Mouse (Mus musculus): ENCODE measurements around the gene Zfp618. TPM values are rescaled to one million over a fixed set of nuclear protein-coding genes. Genes with fewer than 3 reads are reported as not detected.

Gene Zfp618
- total and polyA plus RNA-seq, 3 experiments = not detected

- Histone ChIP-seq H3K27me3 (ENCODE audit: control insufficient read depth in 1 of 2, insufficient read depth in 2 of 2, low read length in 2 of 2) (no peaks in the 10 kb centered on the region), H3K79me2 (ENCODE audit: control insufficient read depth, insufficient read depth, low read length, poor library complexity) (no peaks in the 10 kb centered on the region), H3K27ac (ENCODE audit: control insufficient read depth, low read depth, low read length) (no peak overlapping the region), H3K36me3 (ENCODE audit: control insufficient read depth in 1 of 2, insufficient read depth in 2 of 2, low read length in 2 of 2) (no peaks in the 10 kb centered on the region), H3K9ac (ENCODE audit: control insufficient read depth, low read depth, low read length, poor library complexity, severe bottlenecking) (no peak overlapping the region), H3K9me3 (replicated peaks; ENCODE audit: insufficient read depth, low read length) (no peaks in the 10 kb centered on the region), H3K4me3 (ENCODE audit: control insufficient read depth in 1 of 2, insufficient read depth in 1 of 2, low read depth in 2 of 2, low read length in 2 of 2) (no peak overlapping the region), H3K4me1 (ENCODE audit: control insufficient read depth in 1 of 2, insufficient read depth in 2 of 2, low read length in 2 of 2) (no peaks in the 10 kb centered on the region)
- no peak for TF ChIP-seq GATA1 (IDR thresholded peaks at IDR 0.05; ENCODE audit: low read depth, low read length)
- no peak for TF ChIP-seq GABPA (IDR thresholded peaks at IDR 0.05; ENCODE audit: low read depth, low read length)
- TF ChIP-seq ETS1 (IDR thresholded peaks at IDR 0.05; ENCODE audit: low read depth, low read length) = no peak
- no peak for TF ChIP-seq TCF12 (IDR thresholded peaks at IDR 0.05; ENCODE audit: low read depth, low read length)
- no peak for TF ChIP-seq MAFK (IDR thresholded peaks at IDR 0.05; ENCODE audit: borderline replicate concordance, low read depth, low read length)
- no peak for TF ChIP-seq JUND (IDR thresholded peaks at IDR 0.05; ENCODE audit: low read depth, low read length)
- no peak for TF ChIP-seq MAZ (IDR thresholded peaks at IDR 0.05; ENCODE audit: low read depth, low read length)
- TF ChIP-seq KAT2A (conservative IDR thresholded peaks at IDR 0.05; ENCODE audit: low read depth, low read length) = no peak
- no peak for TF ChIP-seq ELF1 (IDR thresholded peaks at IDR 0.05; ENCODE audit: low read depth, low read length)
- TF ChIP-seq NELFE (IDR thresholded peaks at IDR 0.05; ENCODE audit: low read depth, low read length) = no peak
- no peak for TF ChIP-seq SMC3 (IDR thresholded peaks at IDR 0.05; ENCODE audit: low read depth, low read length)
- TF ChIP-seq ZMIZ1 (IDR thresholded peaks at IDR 0.05; ENCODE audit: low read depth, low read length) = no peak
- no peak for TF ChIP-seq MAX (IDR thresholded peaks at IDR 0.05; ENCODE audit: low read length)
- no peak for TF ChIP-seq NRF1 (IDR thresholded peaks at IDR 0.05; ENCODE audit: insufficient read depth, low read depth, low read length, poor library complexity, severe bottlenecking)
- no peak for TF ChIP-seq POLR2A (IDR thresholded peaks at IDR 0.05; ENCODE audit: control insufficient read depth in 1 of 2, insufficient read depth in 1 of 2, low read depth in 1 of 2, low read length in 2 of 2, poor library complexity in 1 of 2)
- no peak for TF ChIP-seq TAL1 (IDR thresholded peaks at IDR 0.05; ENCODE audit: low read length)
- no peak for TF ChIP-seq POLR2AphosphoS5 (IDR thresholded peaks at IDR 0.05; ENCODE audit: borderline replicate concordance, low read depth, low read length)
- TF ChIP-seq RCOR1 (IDR thresholded peaks at IDR 0.05; ENCODE audit: low read depth, low read length) = no peak
- TF ChIP-seq EP300 (IDR thresholded peaks at IDR 0.05; ENCODE audit: low read depth in 1 of 2, low read length in 2 of 2) = no peak
- no peak for DNase-seq (ENCODE audit: low read depth, low spot score)
Measured at GRCm38 (mm10) chr4:63124861-63125466, 159.6 kb downstream of the Zfp618 start.

- Histone ChIP-seq H3K27ac (ENCODE audit: control insufficient read depth, low read depth, low read length) (no peak overlapping the region), H3K4me1 (ENCODE audit: control insufficient read depth in 1 of 2, insufficient read depth in 2 of 2, low read length in 2 of 2) (no peaks in the 10 kb centered on the region), H3K9ac (ENCODE audit: control insufficient read depth, low read depth, low read length, poor library complexity, severe bottlenecking) (no peak overlapping the region), H3K36me3 (ENCODE audit: control insufficient read depth in 1 of 2, insufficient read depth in 2 of 2, low read length in 2 of 2) (no peaks in the 10 kb centered on the region), H3K4me3 (ENCODE audit: control insufficient read depth in 1 of 2, insufficient read depth in 1 of 2, low read depth in 2 of 2, low read length in 2 of 2) (no peak overlapping the region), H3K27me3 (ENCODE audit: control insufficient read depth in 1 of 2, insufficient read depth in 2 of 2, low read length in 2 of 2) (no peaks in the 10 kb centered on the region), H3K9me3 (replicated peaks; ENCODE audit: insufficient read depth, low read length) (no peaks in the 10 kb centered on the region), H3K79me2 (ENCODE audit: control insufficient read depth, insufficient read depth, low read length, poor library complexity) (no peaks in the 10 kb centered on the region)
- DNase-seq (ENCODE audit: low read depth, low spot score) = no peak
- TF ChIP-seq CTCF (IDR thresholded peaks at IDR 0.05 in 2 of 3, conservative IDR thresholded peaks at IDR 0.05 in 1 of 3; ENCODE audit: control insufficient read depth in 1 of 3, insufficient read depth in 1 of 3, low read depth in 2 of 3, low read length in 3 of 3, poor library complexity in 1 of 3, severe bottlenecking in 1 of 3) = no peak
- TF ChIP-seq POLR2A (IDR thresholded peaks at IDR 0.05; ENCODE audit: control insufficient read depth in 1 of 2, insufficient read depth in 1 of 2, low read depth in 1 of 2, low read length in 2 of 2, poor library complexity in 1 of 2) = no peak
- no peak for TF ChIP-seq TAL1 (IDR thresholded peaks at IDR 0.05; ENCODE audit: low read length)
- no peak for TF ChIP-seq CHD2 (IDR thresholded peaks at IDR 0.05; ENCODE audit: low read length)
- no peak for TF ChIP-seq RAD21 (IDR thresholded peaks at IDR 0.05; ENCODE audit: low read depth, low read length)
- TF ChIP-seq ZNF384 (IDR thresholded peaks at IDR 0.05; ENCODE audit: low read depth, low read length) = no peak
- TF ChIP-seq POLR2AphosphoS2 (IDR thresholded peaks at IDR 0.05; ENCODE audit: low read length) = no peak
- no peak for TF ChIP-seq NELFE (IDR thresholded peaks at IDR 0.05; ENCODE audit: low read depth, low read length)
- no peak for TF ChIP-seq USF2 (IDR thresholded peaks at IDR 0.05; ENCODE audit: borderline replicate concordance in 1 of 2, insufficient read depth in 1 of 2, low read depth in 1 of 2, low read length in 2 of 2)
- TF ChIP-seq BHLHE40 (IDR thresholded peaks at IDR 0.05; ENCODE audit: borderline replicate concordance, low read depth, low read length) = no peak
- TF ChIP-seq POLR2AphosphoS5 (IDR thresholded peaks at IDR 0.05; ENCODE audit: borderline replicate concordance, low read depth, low read length) = no peak
- no peak for TF ChIP-seq CHD1 (IDR thresholded peaks at IDR 0.05; ENCODE audit: low read depth, low read length)
- TF ChIP-seq MAZ (IDR thresholded peaks at IDR 0.05; ENCODE audit: low read depth, low read length) = no peak
- no peak for TF ChIP-seq MYC (IDR thresholded peaks at IDR 0.05; ENCODE audit: low read depth, low read length)
- TF ChIP-seq MAFK (IDR thresholded peaks at IDR 0.05; ENCODE audit: borderline replicate concordance, low read depth, low read length) = no peak
- TF ChIP-seq ZKSCAN1 (IDR thresholded peaks at IDR 0.05; ENCODE audit: low read depth, low read length) = no peak
Measured at GRCm38 (mm10) chr4:63129891-63130624, 164.7 kb downstream of the Zfp618 start.

Data from MEL (cell line).